Mouse (Mus musculus): ENCODE results near the gene Sema5a.
"Not testable (repeated sequence)": the region's sequence is repeated elsewhere in the genome, so short reads cannot be mapped to it uniquely, and the experiment has no call there.

Sema5a gene

GRCm38 (mm10) chr15:32244344-32244955, at the start of gene Sema5a:
TSS of gene Sema5a (plus strand) at chr15:32244810.
- DNase-seq (ENCODE audit: low spot score in 2 of 2): peak; percentile 22 to 34

- no peak for DNase-seq (ENCODE audit: low spot score in 2 of 2)
These were observed 46.5 kb upstream of the Sema5a start for GRCm38 (mm10) chr15:32198076-32198475.

- no peak for DNase-seq (ENCODE audit: low spot score in 2 of 2)
These were observed 46.0 kb upstream of the Sema5a start for GRCm38 (mm10) chr15:32198561-32198960.

- DNase-seq (ENCODE audit: low spot score in 2 of 2): no peak
These were observed 41.4 kb upstream of the Sema5a start for GRCm38 (mm10) chr15:32203242-32203641.

- no peak for DNase-seq (ENCODE audit: low spot score in 2 of 2)
These were observed 39.7 kb upstream of the Sema5a start for GRCm38 (mm10) chr15:32204908-32205307.

- DNase-seq (ENCODE audit: low spot score in 2 of 2): not testable (repeated sequence)
These were observed 29.9 kb upstream of the Sema5a start for GRCm38 (mm10) chr15:32214687-32215086.

GRCm38 (mm10) chr15:32223028-32223427, 21.6 kb upstream of the Sema5a start:
- DNase-seq (ENCODE audit: low spot score in 2 of 2): no peak

GRCm38 (mm10) chr15:32225394-32225793, 19.2 kb upstream of the Sema5a start:
- no peak for DNase-seq (ENCODE audit: low spot score in 2 of 2)

- no peak for DNase-seq (ENCODE audit: low spot score in 2 of 2)
These were observed 18.2 kb upstream of the Sema5a start for GRCm38 (mm10) chr15:32226381-32226780.

GRCm38 (mm10) chr15:32226888-32227395, 17.7 kb upstream of the Sema5a start:
- DNase-seq (ENCODE audit: low spot score in 2 of 2): no peak

GRCm38 (mm10) chr15:32230066-32230465, 14.5 kb upstream of the Sema5a start:
- peak; percentile 28 to 40 for DNase-seq (ENCODE audit: low spot score in 2 of 2)

- DNase-seq (ENCODE audit: low spot score in 2 of 2): no peak
These were observed 12.4 kb upstream of the Sema5a start for GRCm38 (mm10) chr15:32232189-32232588.

GRCm38 (mm10) chr15:32232666-32233141, 11.9 kb upstream of the Sema5a start:
- not testable (repeated sequence) for DNase-seq (ENCODE audit: low spot score in 2 of 2)

- no peak for DNase-seq (ENCODE audit: low spot score in 2 of 2)
These were observed 11.2 kb upstream of the Sema5a start for GRCm38 (mm10) chr15:32233451-32233850.

- no peak for DNase-seq (ENCODE audit: low spot score in 2 of 2)
These were observed 5.5 kb upstream of the Sema5a start for GRCm38 (mm10) chr15:32239099-32239498.

GRCm38 (mm10) chr15:32240159-32240558, 4.5 kb upstream of the Sema5a start:
- no peak for DNase-seq (ENCODE audit: low spot score in 2 of 2)

GRCm38 (mm10) chr15:32241666-32242065, 2.9 kb upstream of the Sema5a start:
- DNase-seq (ENCODE audit: low spot score in 2 of 2): no peak

GRCm38 (mm10) chr15:32243096-32243785, 1.4 kb upstream of the Sema5a start:
- peak in 1 of 2 experiments; percentile 6 for DNase-seq (ENCODE audit: low spot score in 2 of 2)

GRCm38 (mm10) chr15:32243824-32244223, 786 bp upstream of the Sema5a start:
- no peak for DNase-seq (ENCODE audit: low spot score in 2 of 2)

- no peak for DNase-seq (ENCODE audit: low spot score in 2 of 2)
These were observed 586 bp downstream of the Sema5a start for GRCm38 (mm10) chr15:32244956-32245836.

- DNase-seq (ENCODE audit: low spot score in 2 of 2): peak; percentile 26 to 51
These were observed 1.4 kb downstream of the Sema5a start for GRCm38 (mm10) chr15:32245837-32246670.
